Mouse (Mus musculus) adrenal gland, postnatal 10 days (tissue): ENCODE results near the gene Angptl2. TPM values are rescaled to one million over a fixed set of nuclear protein-coding genes. Genes with fewer than 3 reads are reported as not detected.
A peak's percentile ranks its signal among the peaks of the same experiment; 100 is the strongest.

Experiments
- DNase-seq: peaks from one replicate; pipeline ENCODE4 v3.0.0; 2021; ENCODE audit warnings: mixed read lengths
- total RNA-seq, 2 experiments: library from RNA; stranded (reverse); gene quantifications; 2 replicates each; pipeline ENCODE4 v1.2.3; 2021

Angptl2 gene
- total RNA-seq, 2 experiments from 2014 or later: 51.9 to 66.1 TPM

GRCm38 (mm10) chr2:33270569-33270968 is 54.7 kb downstream of the Angptl2 start:
- no peak for DNase-seq

DNA sequence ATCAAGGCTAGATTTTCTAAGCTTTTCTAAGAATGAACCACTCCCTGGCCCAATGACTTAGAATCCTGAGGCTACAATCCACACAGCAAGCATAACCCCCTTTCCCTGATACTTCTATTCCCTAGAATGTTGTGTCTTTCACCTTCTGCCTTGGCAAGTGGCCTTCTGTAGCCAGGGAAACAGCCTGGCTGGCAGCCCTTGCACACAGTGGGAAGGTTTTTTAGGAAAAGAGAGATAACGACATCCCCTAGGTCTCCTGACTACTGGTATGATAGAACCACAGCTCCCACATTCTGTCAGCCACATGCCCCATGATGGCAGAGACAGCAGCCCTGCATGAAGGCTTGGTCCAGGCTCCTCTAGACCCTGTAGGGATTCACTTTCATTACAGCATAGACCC is 55.6 kb downstream of the Angptl2 start:
- no peak for DNase-seq

- no peak for DNase-seq
Measured at GRCm38 (mm10) chr2:33272665-33273439, 57.0 kb downstream of the Angptl2 start.

- peak; percentile 40 for DNase-seq
Measured at GRCm38 (mm10) chr2:33274719-33275490, 59.0 kb downstream of the Angptl2 start.

DNA sequence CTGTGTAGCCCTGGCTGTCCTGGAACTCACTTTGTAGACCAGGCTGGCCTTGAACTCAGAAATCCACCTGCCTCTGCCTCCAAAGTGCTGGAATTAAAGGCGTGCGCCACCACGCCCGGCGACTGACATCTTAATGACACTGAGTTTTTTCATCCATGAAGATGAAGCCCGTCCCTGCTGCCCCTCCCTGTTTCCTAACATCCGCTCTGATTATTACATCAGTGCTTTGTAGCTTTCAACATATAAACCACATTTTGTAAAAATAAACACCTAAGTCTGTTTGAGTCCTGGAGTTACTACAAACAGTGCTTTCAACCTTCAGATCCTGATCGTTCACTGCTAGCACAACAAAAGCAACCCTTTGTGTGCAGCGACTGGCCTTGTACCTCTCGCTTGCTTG is 63.9 kb downstream of the Angptl2 start:
- no peak for DNase-seq

GRCm38 (mm10) chr2:33280525-33280924 is 64.7 kb downstream of the Angptl2 start:
- DNase-seq: no peak

GRCm38 (mm10) chr2:33281807-33282206 is 65.9 kb downstream of the Angptl2 start:
- no peak for DNase-seq

- DNase-seq: peak; percentile 71
Measured at GRCm38 (mm10) chr2:33282877-33283276, 67.0 kb downstream of the Angptl2 start.

- no peak for DNase-seq
Measured at GRCm38 (mm10) chr2:33283674-33284073, 67.8 kb downstream of the Angptl2 start.

GRCm38 (mm10) chr2:33288837-33289236 is 73.0 kb downstream of the Angptl2 start:
- DNase-seq: no peak

- DNase-seq: no peak
Measured at GRCm38 (mm10) chr2:33290491-33290890, 74.6 kb downstream of the Angptl2 start.

- DNase-seq: no peak
Measured at GRCm38 (mm10) chr2:33292057-33292456, 76.2 kb downstream of the Angptl2 start.

- DNase-seq: no peak
Measured at GRCm38 (mm10) chr2:33295115-33295514, 79.2 kb downstream of the Angptl2 start.

Other genes starting within 250 kb of the Angptl2 start
- gene Slc2a8, start 234.0 kb upstream of the Angptl2 start, total RNA-seq: 10 to 100 TPM; 20.1 to 23.0 TPM
- 10 to 100 TPM; 16.4 to 29.5 TPM for gene Garnl3, start 84.4 kb upstream of the Angptl2 start, total RNA-seq
- gene Ralgps1, start 155.4 kb downstream of the Angptl2 start, total RNA-seq: 1 to 10 TPM; 4.2 to 6.3 TPM
- 10 to 100 TPM; 20.0 to 21.5 TPM for gene Zbtb34, start 215.3 kb downstream of the Angptl2 start, total RNA-seq